Mouse (Mus musculus) C2C12 (cell line): ENCODE measurements around the gene Rbm18.

Experiments used
- MAX ChIP-seq: IDR thresholded peaks from one replicate; pipeline ENCODE4 v1.6.1; 2011; ENCODE audit warnings: mild to moderate bottlenecking, control low read depth
- USF1 ChIP-seq: IDR thresholded peaks from one replicate; pipeline ENCODE4 v1.6.1; 2011; ENCODE audit warnings: low read depth, mild to moderate bottlenecking, control low read depth, moderate library complexity

DNA sequence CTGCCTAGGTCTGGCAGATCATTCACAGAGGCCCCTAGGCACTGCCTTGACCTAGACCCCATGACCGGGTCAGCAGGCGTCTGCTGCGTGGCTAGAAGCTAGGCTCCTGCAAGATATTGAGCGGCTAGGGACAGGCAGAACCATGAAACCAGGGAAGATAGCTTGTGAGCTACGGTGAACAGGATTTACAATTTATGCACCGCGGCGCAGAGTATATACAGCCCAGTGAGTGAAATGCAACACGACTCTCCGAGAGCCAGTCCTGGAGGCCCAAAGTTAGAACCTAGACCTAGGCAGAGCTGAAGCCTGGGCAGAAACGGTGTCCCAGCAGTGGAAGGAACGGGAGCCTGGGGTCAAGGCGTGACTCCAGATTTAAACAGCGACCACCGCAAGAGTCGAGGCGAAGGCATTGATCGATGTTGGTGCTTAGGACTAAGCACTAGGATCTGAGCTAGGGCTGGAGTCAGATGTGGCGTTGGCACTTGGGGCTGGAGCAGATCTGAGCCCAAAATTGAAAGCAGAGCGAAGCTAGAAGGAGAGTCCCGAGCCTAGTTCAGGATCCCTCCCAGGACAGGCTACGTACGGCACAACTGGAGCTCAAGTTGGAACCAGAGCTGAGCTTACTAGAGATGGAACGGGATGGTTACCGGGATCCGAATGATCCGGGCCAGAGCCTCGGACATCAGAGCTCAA lies 34.6 kb downstream of the Rbm18 start:
- no peak for TF ChIP-seq USF1
- TF ChIP-seq MAX, result no peak
